Mouse (Mus musculus) layer of hippocampus, adult 11-12 months (tissue): ENCODE measurements around the gene Mrpl55.
"Not testable (repeated sequence)": the region's sequence is repeated elsewhere in the genome, so short reads cannot be mapped to it uniquely, and the experiment has no call there.

ENCODE experiments used
- DNase-seq: peaks from one replicate; pipeline ENCODE4 v3.0.0; 2022; ENCODE audit warnings: low spot score

Gene Mrpl55

GRCm38 (mm10) chr11:59191231-59192058 lies 10.8 kb upstream of the Mrpl55 start:
- peak; percentile 92 for DNase-seq

- no peak for DNase-seq
Observed at GRCm38 (mm10) chr11:59192059-59192386, 10.3 kb upstream of the Mrpl55 start, which contains the start of gene Guk1. Gene Guk1 (minus strand): TSS chr11:59192212.

- no peak for DNase-seq
Observed at GRCm38 (mm10) chr11:59196230-59196629, 6.1 kb upstream of the Mrpl55 start.

- DNase-seq: no peak
Observed at GRCm38 (mm10) chr11:59201216-59202002, 877 bp upstream of the Mrpl55 start.

GRCm38 (mm10) chr11:59208153-59208831 lies 6.0 kb downstream of the Mrpl55 start, which contains the start of gene 2310033P09Rik:
Gene 2310033P09Rik (plus strand): TSS chr11:59208321.
- peak; percentile 94 for DNase-seq

- DNase-seq: peak; percentile 64
Observed at GRCm38 (mm10) chr11:59209003-59209441, 6.7 kb downstream of the Mrpl55 start.

- no peak for DNase-seq
Observed at GRCm38 (mm10) chr11:59209580-59209979, 7.3 kb downstream of the Mrpl55 start.

- no peak for DNase-seq
Observed at GRCm38 (mm10) chr11:59210020-59210419, 7.7 kb downstream of the Mrpl55 start.

GRCm38 (mm10) chr11:59211561-59211960 lies 9.3 kb downstream of the Mrpl55 start:
- not testable (repeated sequence) for DNase-seq

- not testable (repeated sequence) for DNase-seq
Observed at GRCm38 (mm10) chr11:59212320-59212719, 10.0 kb downstream of the Mrpl55 start.

GRCm38 (mm10) chr11:59212892-59213494 lies 10.7 kb downstream of the Mrpl55 start:
- DNase-seq: no peak

- DNase-seq: no peak
Observed at GRCm38 (mm10) chr11:59216955-59217354, 14.7 kb downstream of the Mrpl55 start.

- DNase-seq: no peak
Observed at GRCm38 (mm10) chr11:59218389-59218998, 16.2 kb downstream of the Mrpl55 start.

- no peak for DNase-seq
Observed at GRCm38 (mm10) chr11:59219064-59219463, 16.8 kb downstream of the Mrpl55 start.

GRCm38 (mm10) chr11:59221604-59222003 lies 19.3 kb downstream of the Mrpl55 start:
- DNase-seq: no peak

- DNase-seq: no peak
Observed at GRCm38 (mm10) chr11:59222306-59222705, 20.0 kb downstream of the Mrpl55 start.

- DNase-seq: no peak
Observed at GRCm38 (mm10) chr11:59224025-59224424, 21.7 kb downstream of the Mrpl55 start.

GRCm38 (mm10) chr11:59224470-59224869 lies 22.2 kb downstream of the Mrpl55 start:
- no peak for DNase-seq

GRCm38 (mm10) chr11:59225167-59225566 lies 22.9 kb downstream of the Mrpl55 start:
- no peak for DNase-seq

GRCm38 (mm10) chr11:59226251-59226650 lies 24.0 kb downstream of the Mrpl55 start:
- DNase-seq: no peak

- DNase-seq: no peak
Observed at GRCm38 (mm10) chr11:59226787-59227603, 24.7 kb downstream of the Mrpl55 start.
